Mouse (Mus musculus) C2C12 (cell line): ENCODE measurements around the gene Usp8. TPM values are rescaled to one million over a fixed set of nuclear protein-coding genes. Genes with fewer than 3 reads are reported as not detected.

Experiments used
- H3K27me3 ChIP-seq: one replicate; pipeline ENCODE4 v1.6.1; 2011; ENCODE audit not compliant: control insufficient read depth, insufficient read depth, insufficient read length
- H3K36me3 ChIP-seq: one replicate; pipeline ENCODE4 v1.6.1; 2011; ENCODE audit not compliant: control insufficient read depth, insufficient read depth
- H3K4me3 ChIP-seq: one replicate; pipeline ENCODE4 v1.5.1; 2011; ENCODE audit warnings: mild to moderate bottlenecking, control low read depth; ENCODE audit not compliant: poor library complexity, insufficient read depth, severe bottlenecking
- H3K79me2 ChIP-seq: one replicate; pipeline ENCODE4 v1.6.1; 2011; ENCODE audit not compliant: control insufficient read depth, insufficient read depth
- H3K79me3 ChIP-seq: one replicate; pipeline ENCODE4 v1.6.1; 2011; ENCODE audit warnings: low read depth, control low read depth
- H3ac ChIP-seq: one replicate; pipeline ENCODE3; 2011; ENCODE audit warnings: low read depth; ENCODE audit not compliant: control insufficient read depth, insufficient read length
- CEBPB ChIP-seq: IDR thresholded peaks from one replicate; pipeline ENCODE4 v1.6.1; 2011; ENCODE audit warnings: low read depth, mild to moderate bottlenecking, control low read depth, moderate library complexity
- CTCF ChIP-seq: IDR thresholded peaks from one replicate; pipeline ENCODE4 v1.5.1; 2011; ENCODE audit not compliant: control insufficient read depth, insufficient read depth, insufficient read length
- FOSL1 ChIP-seq: IDR thresholded peaks from one replicate; pipeline ENCODE4 v1.8.0; 2011; ENCODE audit warnings: mild to moderate bottlenecking, low read length; ENCODE audit not compliant: poor library complexity, insufficient read depth, severe bottlenecking
- MAX ChIP-seq: IDR thresholded peaks from one replicate; pipeline ENCODE4 v1.6.1; 2011; ENCODE audit warnings: mild to moderate bottlenecking, control low read depth
- MYOD1 ChIP-seq: IDR thresholded peaks from one replicate; pipeline ENCODE4 v1.6.1; 2011; ENCODE audit warnings: low read depth; ENCODE audit not compliant: control insufficient read depth, insufficient read length
- MYOG ChIP-seq: IDR thresholded peaks from one replicate; pipeline ENCODE4 v1.6.1; 2011; ENCODE audit not compliant: control insufficient read depth, insufficient read length; ENCODE audit errors: extremely low read depth
- USF1 ChIP-seq: IDR thresholded peaks from one replicate; pipeline ENCODE4 v1.6.1; 2011; ENCODE audit warnings: low read depth, mild to moderate bottlenecking, control low read depth, moderate library complexity
- polyA plus RNA-seq: library from polyadenylated mRNA; unstranded; fragments of >200 nt; fragmentation: generic; extraction: Trizol; gene quantifications from one replicate; pipeline ENCODE4 v1.2.1, GENCODE M21; 2012; ENCODE audit warnings: missing spikeins

Usp8 gene
- polyA plus RNA-seq, 1 experiment = 13.8 TPM

DNA sequence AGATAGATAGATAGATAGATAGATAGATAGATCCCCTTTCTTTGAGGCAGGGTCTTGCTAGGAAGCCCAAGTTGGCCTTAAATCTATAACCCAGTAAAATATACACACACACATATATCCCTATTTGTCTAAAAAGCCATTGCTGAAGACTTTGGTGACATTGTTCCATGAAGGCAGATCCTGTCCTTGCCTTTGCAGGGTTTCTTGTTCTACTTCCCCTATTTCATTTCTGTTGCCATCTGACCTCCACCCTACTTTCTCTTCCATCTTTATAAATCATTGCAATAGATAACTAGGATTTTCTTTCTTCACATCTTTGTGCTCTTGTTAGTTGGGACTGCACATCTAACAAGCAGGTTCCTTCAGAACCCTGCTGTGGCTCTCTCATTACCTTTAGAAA is 5.8 kb downstream of the Usp8 start:
- no peaks in the 10 kb centered on the region for H3K27me3 ChIP-seq
- H3K79me2 ChIP-seq = peaks cover 77% of the 10 kb centered on the region
- peaks cover 40% of the 10 kb centered on the region for H3K79me3 ChIP-seq
- H3K4me3 ChIP-seq = no peak overlapping the region
- H3ac ChIP-seq = no peak overlapping the region
- peaks cover 3% of the 10 kb centered on the region for H3K36me3 ChIP-seq
- TF ChIP-seq USF1 (no peak), MYOG (no peak), CTCF (no peak), MAX (no peak), CEBPB (no peak), FOSL1 (no peak), MYOD1 (no peak)

DNA sequence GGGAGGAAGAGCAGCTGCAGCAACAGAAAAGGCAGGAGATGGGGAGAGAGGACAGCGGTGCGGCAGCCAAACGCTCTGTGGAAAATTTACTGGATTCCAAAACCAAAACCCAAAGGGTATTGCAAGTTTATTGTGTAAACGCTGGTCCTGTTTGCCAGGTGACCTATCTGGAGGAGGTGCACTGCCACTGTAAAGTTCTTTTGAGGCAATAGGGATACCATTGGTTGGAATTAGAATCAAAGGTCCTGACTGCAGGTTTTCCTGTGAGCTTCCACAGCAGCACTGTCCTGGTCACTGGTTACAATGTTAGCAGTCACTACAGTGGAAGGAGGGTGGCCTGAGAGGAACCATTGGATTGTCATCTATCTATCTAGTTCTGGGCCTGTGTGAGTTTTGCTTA is 22.1 kb downstream of the Usp8 start:
- Histone ChIP-seq H3K4me3 (no peak overlapping the region), H3ac (no peak overlapping the region), H3K79me3 (no peaks in the 10 kb centered on the region), H3K79me2 (no peaks in the 10 kb centered on the region), H3K27me3 (no peaks in the 10 kb centered on the region), H3K36me3 (peaks cover 54% of the 10 kb centered on the region)
- TF ChIP-seq CTCF (no peak), MYOD1 (no peak), MAX (no peak), FOSL1 (no peak), CEBPB (no peak), USF1 (no peak)

DNA sequence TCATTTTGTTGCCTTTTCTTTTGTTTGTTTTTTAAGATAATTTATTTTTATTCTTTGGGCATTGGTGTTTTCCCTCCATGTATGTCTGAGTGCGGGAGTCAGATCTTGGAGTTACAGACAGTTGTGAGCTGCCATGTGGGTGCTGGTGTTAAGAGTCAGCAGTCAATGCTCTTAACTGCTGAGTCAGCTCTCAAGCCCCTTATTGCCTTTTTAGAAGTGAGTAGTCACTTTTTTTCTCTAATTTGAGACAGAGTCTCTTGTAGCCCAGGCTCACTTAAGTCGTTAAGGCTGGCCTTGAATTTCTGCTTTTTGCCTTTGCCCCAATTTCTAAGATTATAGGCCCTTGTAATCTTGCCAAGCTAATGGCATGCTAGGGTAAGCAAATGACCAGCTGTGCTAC is 23.4 kb downstream of the Usp8 start:
- Histone ChIP-seq H3K79me2 (no peaks in the 10 kb centered on the region), H3K36me3 (peaks cover 45% of the 10 kb centered on the region), H3K79me3 (no peaks in the 10 kb centered on the region), H3ac (no peak overlapping the region), H3K27me3 (no peaks in the 10 kb centered on the region), H3K4me3 (no peak overlapping the region)
- no peak for TF ChIP-seq USF1
- TF ChIP-seq FOSL1 = no peak
- no peak for TF ChIP-seq CEBPB
- no peak for TF ChIP-seq MYOD1
- TF ChIP-seq MAX = no peak
- TF ChIP-seq CTCF = no peak
- no peak for TF ChIP-seq MYOG

DNA sequence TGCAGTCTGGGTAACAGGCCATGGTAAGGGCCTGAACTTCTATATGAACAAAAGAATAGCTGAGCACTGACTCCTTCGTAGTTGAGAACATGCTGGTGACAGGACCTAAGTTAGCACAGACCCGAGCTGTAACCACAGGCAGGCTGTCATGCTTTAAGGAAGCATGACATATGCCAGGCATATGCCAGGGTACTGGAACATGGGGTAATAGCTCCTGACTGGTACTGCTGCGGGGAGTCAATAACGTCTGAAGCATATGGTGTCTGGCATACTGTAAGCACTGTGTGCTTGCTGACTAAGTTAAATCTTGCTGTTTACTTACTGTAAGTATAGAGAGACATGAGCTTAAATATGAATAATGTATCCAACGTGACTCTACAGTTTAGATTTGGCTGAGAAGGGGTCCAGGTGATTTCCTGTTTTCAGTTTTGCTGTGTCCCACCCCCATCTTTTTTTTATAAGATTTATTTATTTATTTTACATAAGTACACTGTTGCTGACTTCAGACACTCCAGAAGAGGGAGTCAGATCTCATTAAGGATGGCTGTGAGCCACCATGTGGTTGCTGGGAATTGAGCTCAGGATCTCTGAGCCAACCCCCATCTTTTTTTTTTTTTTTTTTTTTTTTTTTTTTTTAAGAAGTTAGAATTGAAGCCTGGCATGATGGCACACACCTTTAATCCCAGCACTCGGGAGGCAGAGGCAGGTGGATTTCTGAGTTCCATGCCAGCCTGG is 28.4 kb downstream of the Usp8 start:
- Histone ChIP-seq H3K36me3 (peaks cover 53% of the 10 kb centered on the region), H3K79me2 (no peaks in the 10 kb centered on the region), H3ac (no peak overlapping the region), H3K79me3 (no peaks in the 10 kb centered on the region), H3K27me3 (no peaks in the 10 kb centered on the region), H3K4me3 (no peak overlapping the region)
- no peak for TF ChIP-seq MYOD1

DNA sequence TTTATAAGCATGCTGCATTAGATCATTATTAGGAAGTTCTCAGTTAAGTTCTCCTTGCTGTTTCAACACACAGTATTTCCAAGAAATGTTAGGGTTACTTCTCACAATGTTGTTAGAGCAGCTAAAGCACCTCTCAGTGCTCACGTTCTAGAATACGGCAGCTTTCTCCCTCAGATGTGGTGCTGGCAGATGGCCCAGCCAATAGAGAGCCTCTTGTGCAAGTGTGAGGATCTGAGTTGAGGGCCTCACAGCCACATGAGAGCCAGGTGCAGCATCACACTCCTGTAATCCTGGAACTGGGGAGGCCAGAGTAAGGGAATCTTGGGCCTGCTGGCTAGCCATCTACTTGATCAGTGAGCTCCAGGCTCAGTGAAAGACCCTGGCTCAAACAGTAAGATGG is 33.2 kb downstream of the Usp8 start:
- no peak for TF ChIP-seq MYOG
- TF ChIP-seq MAX = no peak
- no peak for TF ChIP-seq FOSL1
- no peak for TF ChIP-seq USF1
- no peak for TF ChIP-seq CTCF
- Histone ChIP-seq H3K36me3 (peaks cover 54% of the 10 kb centered on the region), H3K79me2 (no peaks in the 10 kb centered on the region), H3ac (no peak overlapping the region), H3K4me3 (no peak overlapping the region), H3K79me3 (no peaks in the 10 kb centered on the region), H3K27me3 (no peaks in the 10 kb centered on the region)

DNA sequence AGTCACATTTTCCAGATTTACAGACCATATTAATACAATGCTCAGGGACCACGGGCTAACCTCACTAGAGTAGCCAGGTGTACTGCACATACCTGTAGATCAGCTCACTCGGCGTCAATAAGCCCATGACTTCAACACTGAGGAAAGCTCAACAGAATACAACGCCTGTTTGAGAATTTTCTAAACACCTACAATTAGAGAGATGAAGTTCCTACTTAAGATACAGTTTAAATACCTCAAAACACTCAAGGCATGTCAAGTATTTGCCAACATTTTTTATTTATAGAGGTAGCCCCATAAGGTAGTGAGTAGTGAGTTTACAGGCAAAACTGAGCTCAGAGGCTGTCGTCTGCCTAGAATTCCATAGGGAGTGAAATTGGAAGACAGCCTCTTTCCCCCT is 36.3 kb downstream of the Usp8 start:
- peaks cover 67% of the 10 kb centered on the region for H3K36me3 ChIP-seq
- no peak overlapping the region for H3ac ChIP-seq
- H3K79me3 ChIP-seq = no peaks in the 10 kb centered on the region
- no peak for TF ChIP-seq FOSL1
- no peak for TF ChIP-seq CEBPB
- TF ChIP-seq CTCF = no peak
- no peak for TF ChIP-seq MAX
- no peak for TF ChIP-seq USF1
- no peak for TF ChIP-seq MYOG
- no peak for TF ChIP-seq MYOD1
- H3K79me2 ChIP-seq = no peaks in the 10 kb centered on the region
- no peaks in the 10 kb centered on the region for H3K27me3 ChIP-seq
- no peak overlapping the region for H3K4me3 ChIP-seq
